Mouse (Mus musculus): ENCODE data around the gene Tnfrsf22.

Tnfrsf22 gene

DNA sequence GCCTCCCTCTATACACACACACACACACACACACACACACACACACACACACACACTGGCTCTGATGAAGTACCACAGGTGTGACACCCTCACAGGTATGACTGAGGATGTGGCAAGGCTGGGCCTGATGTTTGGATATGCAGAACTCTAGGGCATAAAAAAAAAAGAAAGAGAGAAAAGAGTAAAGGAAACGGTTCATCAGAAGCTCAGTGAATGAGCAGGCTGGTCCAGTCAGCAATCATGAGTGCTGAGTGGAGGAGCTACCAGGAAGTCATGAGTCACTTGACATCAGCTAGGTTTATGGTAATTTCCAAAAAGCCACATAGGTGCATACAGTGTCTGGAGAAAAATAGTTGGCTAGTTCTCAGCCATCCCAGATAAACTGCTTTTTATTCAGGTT, 20.0 kb downstream of the Tnfrsf22 start:
- DNase-seq, result no peak

DNA sequence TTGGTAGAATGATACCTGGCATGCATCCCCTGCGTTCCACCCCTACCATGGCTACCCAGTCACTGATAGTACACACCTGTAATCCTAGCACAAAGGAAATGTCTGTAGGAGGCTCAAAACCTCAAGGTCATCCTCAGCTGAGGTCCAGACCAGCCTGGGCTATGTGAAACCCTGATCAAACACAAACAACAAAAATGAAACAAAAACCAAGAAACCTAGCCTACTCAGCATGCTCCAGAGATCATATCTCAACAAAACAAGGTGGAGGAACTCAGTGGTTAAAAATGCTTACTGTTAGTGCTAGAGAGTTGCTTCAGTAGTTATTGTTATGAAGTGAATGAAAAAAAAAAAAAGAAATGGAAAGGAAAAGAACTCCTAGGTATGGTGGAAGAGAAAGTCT, 20.9 kb downstream of the Tnfrsf22 start, which contains the start of gene Tnfrsf26:
Gene Tnfrsf26 (minus strand): TSS at position 183 of the 400 bp plus-strand sequence.
- DNase-seq, result no peak

DNA sequence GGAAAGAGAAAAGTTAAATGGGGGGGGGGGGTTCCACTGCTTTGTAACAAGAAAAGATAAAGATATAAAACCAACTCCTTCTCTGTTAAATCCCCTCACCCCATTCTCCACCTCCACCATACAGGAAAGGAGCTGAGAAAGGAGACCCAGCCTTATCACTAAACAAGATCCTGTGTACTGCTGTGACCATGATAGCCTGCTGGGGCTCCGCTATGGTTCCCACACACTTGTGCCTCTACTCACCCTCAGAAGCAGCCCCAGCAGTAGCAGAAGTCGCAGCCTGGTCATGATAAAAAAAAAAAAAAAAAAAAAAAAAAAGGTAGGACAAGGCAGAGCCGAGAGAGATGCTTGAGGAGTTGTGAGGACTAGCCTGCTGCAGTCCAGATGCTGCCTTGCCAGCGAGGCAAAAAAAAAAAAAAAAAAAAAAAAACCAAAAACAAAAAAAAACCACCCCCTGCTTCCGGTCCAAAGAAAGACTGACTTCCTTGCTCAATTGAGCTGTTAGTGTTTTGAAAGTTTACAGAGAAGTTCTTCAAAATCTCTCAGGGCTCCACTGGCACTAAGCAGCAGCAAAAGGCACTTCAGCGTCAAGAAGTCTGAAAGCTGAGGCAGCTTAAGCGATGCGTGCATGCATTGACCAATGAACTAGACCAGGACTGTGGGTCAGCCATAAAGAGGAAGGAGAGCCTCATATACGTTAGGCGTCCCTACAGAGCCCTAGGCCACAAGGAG, 21.7 kb downstream of the Tnfrsf22 start:
- no peak for DNase-seq

DNA sequence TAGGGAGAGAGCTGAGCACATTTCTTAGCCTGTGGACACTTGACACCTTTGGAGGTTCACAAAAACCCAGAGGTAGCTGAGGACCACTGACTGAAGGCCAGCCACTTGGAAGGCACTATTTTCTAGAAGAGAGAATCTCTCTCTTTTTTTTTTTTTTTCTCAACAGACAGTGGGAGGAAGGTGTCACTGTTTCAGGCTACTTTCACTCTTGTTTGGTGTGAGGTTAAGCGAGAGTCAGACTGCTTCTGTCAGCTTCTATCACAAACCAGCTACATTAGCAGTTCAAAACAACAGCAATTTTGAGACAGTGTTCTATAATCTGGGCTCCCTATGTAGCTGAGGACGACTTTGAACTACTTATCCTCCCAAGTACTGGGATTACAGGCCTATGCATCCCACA, 23.3 kb downstream of the Tnfrsf22 start:
- DNase-seq, result no peak

DNA sequence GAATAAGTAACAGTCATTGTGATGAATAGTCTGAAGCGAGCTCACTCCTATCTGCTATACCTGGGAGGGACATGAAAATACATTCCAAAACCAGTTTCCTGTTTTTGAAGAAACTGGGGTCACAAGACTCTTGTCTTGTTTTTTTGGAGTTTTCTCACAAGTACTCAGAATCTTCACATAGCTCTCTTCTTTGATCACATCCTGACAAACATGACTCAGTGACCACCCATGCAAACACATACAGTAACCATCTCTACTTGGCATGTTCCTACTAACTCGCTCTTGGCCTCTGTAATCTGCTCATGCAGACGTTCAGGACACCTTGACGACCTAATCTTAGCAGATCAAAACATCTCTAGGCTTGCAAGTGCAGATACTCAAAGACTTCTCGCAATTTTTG, 24.3 kb downstream of the Tnfrsf22 start:
- DNase-seq, result no peak

DNA sequence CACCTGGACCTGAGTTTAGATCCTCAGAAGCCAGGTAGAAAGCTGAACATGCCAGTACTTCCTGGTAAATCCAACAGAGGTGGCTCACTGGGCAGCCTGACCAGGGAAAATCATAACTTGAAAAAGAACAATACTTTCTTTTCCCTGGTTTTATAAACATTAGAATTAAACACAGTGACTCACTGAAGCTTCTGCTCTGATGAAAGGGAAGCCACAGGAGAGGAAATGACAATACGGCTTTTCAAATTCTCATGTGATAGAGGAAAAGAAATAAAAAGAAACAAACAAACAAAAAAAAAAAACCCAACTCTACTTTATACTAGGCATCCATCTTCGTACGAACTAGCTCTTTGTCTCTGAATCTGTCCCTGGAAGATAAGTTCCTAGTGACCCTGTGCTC, 24.9 kb downstream of the Tnfrsf22 start:
- no peak for DNase-seq

DNA sequence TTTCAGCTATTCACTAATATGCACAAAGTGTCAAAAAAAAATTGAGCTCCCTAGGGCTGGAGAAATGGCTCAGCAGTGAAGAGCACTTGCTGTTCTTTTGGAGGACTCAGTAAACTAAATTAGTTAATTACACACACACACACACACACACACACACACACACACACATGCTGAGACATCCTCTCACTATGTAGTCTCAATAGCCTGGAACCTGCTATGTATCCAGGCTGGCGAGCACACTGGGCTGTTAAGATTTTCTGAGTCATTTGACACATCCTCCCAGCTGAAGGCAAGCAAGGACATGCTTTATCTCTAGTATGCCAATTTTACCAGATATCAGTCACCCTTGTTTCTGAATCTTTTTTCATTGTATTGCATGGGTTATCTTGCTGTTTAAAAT, 28.5 kb downstream of the Tnfrsf22 start:
- DNase-seq, result no peak

DNA sequence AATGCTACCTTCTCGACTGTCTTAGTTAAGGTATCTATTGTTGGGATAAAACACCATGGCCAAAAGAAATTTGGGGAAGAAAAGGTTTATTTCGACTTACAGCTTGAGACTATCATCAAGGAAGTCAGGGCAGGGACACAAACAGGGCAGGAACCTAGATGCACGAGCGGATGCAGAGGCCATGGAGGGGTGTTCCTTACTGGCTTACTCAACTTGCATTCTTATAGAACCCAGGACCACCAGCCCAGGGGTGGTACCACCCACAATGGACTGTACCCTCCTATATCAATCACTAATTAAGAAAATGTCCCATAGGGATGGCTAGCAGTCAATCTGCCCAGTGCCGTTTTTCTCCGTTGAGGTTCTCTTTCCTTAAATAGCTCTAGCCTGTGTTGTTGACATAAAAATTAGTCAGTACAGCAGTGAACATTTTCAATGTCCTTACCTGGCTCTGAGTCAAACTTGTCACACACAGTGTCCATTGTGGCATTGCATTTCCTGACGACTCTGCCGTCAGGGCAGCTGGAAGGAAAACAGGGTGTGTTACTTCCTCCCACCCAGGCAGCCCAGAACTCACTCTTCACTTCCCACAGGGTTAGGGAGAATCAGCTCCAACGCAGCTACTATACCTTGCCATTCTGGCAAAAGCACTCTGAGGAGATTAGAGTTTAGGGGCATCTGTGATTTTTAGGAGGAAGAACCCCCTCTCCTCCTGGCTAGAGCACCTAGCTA, 34.9 kb downstream of the Tnfrsf22 start:
- no peak for DNase-seq

DNA sequence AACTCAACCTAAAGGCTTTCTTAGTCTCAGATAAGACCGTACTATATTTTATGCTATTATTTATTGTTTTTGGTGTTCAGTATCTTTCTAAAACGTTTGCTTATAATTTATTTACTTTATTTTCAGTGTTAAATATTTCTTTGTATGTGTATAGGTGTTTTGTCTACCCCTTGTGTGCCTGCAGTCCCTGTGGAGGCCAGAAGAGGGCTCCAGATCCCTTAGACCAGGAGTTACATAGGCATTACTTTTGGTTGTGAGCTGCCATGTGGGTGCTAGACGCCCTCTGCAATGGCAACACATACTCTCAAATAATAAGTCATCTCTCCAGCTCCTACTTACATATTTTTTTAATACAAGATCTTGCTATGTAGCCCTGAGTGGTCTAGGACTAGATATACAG, 37.2 kb downstream of the Tnfrsf22 start:
- no peak for DNase-seq

DNA sequence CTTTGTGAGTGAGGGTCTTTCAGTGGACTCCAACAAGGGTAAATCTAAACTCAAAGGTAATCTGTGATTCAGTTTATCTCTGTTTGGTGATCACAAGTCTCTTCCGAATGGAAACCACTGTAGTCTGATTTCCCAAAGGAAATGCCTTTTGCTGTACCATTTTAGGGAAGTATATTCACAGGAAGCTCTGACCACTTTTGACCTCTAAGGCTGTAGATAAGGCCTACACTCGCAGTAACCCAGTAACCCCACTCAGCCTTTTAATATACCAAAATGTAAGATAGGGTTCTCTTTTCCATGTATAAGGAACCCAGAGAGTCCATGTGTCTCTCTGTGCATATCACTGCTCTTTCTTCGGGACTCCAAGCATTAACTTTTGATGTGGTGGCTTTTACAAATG, 44.1 kb downstream of the Tnfrsf22 start:
- DNase-seq, result no peak

DNA sequence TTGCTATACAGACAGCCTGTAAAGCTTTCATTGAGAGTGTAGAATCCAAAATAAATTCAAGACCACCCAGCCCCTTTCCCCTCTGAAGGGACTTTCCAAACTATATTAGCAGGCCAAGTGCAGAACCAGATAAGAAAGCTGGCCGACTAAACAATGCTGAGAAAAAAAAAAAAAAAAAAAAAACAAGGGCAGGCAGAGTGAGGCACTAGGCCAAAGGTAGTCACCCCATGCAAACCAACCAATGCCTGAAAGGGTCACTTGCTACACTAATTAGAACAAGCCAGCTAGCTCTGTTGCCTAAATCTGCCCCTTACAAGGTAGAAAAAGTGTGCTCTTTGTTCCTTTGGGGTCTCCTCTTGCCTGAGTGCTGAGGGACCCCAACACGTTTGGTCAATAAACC, 44.6 kb downstream of the Tnfrsf22 start:
- DNase-seq, result no peak

DNA sequence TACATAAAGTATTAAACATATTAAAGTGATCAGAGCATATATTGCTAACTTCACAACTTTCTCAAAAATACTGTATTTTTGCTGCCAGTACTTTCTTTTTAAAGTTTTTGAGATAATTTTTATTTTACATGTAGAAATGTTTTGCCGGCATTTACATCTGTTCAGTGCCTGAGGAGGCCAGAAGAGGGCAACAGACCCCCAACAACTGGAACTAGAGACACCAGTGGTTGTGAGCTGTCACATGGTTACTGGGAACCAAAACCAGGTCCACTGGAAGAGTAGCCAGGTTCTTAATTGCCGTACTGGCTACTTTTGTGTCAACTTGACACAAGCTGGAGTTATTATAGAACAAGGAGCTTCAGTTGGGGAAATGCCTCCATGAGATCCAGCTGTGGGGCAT, 47.8 kb downstream of the Tnfrsf22 start:
- no peak for DNase-seq

DNA sequence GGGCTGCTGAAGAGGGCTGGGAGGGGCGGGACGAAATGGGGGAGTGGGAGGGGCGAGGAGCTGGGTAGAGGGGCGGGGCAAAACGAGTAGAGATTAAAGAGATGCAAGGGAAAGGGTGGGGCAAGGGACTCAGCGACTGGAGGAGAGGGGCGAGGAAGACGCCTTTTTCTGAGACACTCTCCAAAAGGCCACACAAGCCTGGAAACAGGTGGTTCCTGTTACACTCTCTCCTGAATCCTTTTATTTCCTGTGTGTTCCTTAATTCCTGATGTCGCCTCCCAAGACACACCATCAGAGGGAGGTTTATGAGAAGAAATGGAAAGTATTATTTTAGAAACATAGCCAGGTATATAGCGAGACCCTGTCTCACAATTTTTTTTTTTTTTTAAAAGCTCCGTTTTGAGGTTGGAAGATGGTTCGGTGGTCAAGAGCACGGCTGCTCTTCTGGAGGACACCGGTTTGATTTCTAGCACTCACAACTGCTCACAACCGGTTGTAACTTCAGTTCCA, 49.2 kb downstream of the Tnfrsf22 start:
- no peak for DNase-seq

DNA sequence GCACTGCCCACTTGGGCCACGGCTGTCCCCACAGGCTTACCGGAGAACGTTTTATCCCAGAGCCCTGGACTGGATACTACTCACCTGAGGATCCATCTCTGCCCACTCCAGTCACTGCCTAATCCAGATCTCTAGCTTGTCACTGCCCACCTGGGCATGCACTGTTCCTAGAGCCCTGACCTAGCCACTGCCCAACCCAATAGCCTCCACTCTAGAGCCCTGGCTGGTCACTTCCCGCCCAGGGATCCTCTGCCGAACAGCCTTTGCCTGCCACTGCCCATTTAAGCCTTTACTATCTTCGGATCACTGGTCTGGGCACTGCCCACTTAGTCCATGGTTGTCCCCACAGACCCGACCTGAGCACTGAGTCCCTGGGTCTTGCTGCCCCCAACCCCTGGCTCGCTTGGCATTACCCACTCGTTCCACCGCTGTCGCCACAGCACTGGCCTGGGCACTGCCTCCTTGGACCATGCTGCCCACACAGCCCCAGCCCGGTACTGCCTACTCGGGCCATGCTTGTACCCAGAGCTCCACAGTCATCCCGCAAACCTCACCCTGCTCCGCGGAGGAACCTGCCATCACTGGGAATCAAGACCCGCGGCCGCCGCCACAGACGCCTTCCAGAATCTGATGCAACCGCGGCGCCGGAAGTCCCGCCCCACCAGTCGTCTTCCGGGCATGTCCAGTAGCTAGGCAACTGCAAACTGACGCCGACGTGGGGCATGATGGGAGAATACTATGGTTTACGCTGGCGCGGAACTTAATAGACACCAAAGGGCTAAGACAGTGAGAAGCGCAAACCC, 49.8 kb downstream of the Tnfrsf22 start, which contains the start of gene Cars:
Gene Cars (minus strand): TSS at position 663 of the 803 bp plus-strand sequence.
- DNase-seq, result peak; percentile 93 to 96

DNA sequence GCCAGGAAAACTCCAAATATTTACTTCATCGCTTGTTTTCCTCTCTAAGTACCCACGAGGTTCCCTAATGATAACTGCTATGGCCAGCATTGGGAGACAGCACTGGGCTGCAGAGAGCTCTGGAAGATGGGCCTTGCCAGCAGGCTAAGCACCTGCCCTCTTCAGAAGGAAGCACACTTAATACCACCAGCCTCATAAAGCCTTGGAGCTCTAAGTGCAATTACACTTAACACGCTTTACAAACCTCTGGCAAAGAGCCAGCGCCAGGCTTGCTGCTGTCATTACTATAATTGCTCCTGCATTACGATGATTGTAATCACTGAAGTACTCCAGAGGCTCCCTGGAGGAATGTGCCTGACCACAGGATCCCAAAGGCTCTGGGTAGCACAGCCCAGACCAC, 54.6 kb downstream of the Tnfrsf22 start:
- no peak for DNase-seq

DNA sequence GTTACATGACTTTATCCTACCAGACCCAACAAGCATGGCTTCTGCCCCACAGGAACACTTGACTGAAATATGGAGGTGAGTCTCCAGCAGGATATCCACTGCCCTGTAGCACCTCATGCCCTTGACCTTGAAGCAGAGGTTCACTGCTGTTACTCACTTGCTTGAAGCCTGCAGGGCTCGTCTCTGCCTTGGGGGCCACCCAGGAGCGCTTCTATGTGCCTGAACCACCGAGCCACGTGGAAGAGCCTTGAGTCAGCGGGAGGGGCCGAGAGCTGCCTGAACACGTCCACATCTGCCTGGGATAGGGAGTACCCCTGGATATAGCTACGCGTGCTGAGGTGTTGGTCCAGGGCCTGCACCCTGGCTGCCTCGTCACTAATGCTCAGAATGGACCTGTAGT, 57.2 kb downstream of the Tnfrsf22 start:
- DNase-seq, result no peak

DNA sequence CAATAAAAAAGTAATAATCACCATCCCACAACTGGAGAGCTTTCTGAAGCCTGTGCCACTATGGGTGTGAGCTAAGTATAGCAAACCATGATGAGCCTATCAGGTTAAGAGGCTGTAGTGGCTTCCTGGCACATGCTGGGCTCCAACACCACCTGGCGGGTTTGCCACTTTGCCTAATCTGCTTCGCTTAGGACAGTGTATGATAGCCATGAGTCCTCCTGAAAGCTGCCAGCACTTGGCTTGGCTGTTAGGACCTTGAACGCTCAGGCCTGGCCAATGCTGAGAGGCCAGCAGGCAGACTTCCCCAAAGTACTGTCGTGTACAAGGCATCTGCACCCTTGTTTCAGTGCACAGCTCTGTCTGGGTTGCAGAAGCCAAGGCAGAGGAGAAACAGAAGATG, 61.5 kb downstream of the Tnfrsf22 start:
- peak; percentile 53 to 73 for DNase-seq

DNA sequence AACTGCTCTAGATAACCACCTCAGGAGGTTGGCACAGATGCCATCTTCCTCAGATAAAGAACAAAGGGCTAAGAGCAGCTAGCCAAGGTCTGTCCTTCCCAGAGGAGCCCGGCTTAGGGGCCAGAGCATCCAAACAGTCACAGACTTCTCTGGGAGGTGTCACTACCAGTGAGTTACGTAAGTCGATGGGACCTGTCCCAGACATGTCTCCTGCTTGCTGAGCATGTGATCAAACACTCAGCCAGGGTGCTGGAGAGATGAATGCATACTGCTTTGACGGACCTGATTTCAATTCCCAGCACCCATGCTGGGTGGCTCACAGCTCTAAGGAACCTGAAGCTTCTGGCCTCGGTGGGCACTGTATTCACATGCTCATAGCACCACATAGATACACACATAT, 61.9 kb downstream of the Tnfrsf22 start:
- peak; percentile 17 to 27 for DNase-seq

Data from cerebellum, adult 18-20 months (tissue).